Mouse (Mus musculus): ENCODE results near the gene Bmp5. TPM values are rescaled to one million over a fixed set of nuclear protein-coding genes. Genes with fewer than 3 reads are reported as not detected.
A peak's percentile ranks its signal among the peaks of the same experiment; 100 is the strongest.

Gene Bmp5
- total RNA-seq (2012; rRNA removed) (not detected in 2 replicates), total RNA-seq (2014; rRNA removed) (not detected in 2 replicates), polyA plus RNA-seq (2012; ENCODE audit: insufficient read length, low read depth) (not detected in 2 replicates)

DNA sequence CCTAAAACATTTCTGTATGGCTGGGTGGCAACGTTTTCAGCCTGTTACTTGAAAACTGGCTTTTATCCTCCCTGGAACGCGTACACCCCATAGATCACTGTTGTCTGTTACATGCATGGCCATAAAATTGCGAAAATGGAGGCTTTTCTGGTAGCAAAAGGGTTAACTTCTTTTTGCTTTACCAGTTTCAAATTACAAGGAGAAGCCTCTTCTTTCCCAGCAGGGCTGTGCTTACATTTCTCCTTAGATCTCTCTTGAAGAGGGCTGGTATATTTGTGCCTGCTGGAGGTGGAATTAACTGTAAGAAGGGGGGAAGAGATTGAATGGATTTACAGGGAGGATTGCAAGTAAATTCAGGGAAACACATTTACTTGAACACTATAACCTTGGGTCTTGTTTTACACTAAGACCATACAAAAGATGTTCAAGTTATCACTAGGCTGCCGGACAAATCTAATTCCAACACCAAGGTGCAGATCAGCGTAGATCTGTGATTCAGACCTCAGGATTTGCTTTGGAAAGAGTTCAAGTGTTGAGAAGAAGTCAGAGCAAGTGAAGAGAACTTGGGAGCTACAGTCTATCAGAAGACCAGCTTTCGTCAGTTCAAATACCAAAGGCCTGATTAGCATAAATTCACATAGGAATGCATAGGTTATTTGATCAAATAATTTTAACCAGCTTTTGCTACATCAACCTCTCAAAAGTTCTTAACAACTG, at the start of gene Bmp5:
TSS of gene Bmp5 (plus strand) at position 236 of the 717 bp plus-strand sequence.
- no peak for TF ChIP-seq MEF2A (IDR thresholded peaks at IDR 0.05; ENCODE audit: borderline replicate concordance, low read depth, low read length)
- no peak for TF ChIP-seq SIN3A (IDR thresholded peaks at IDR 0.05; ENCODE audit: low read length)
- TF ChIP-seq PAX5 (IDR thresholded peaks at IDR 0.05; ENCODE audit: low read length), result no peak
- no peak for TF ChIP-seq CTCF (conservative IDR thresholded peaks at IDR 0.05 in 1 of 2, IDR thresholded peaks at IDR 0.05 in 1 of 2; ENCODE audit: low read depth in 2 of 2, low read length in 2 of 2)
- TF ChIP-seq MAFK (IDR thresholded peaks at IDR 0.05; ENCODE audit: insufficient replicate concordance, low read length), result no peak
- no peak for TF ChIP-seq E2F4 (IDR thresholded peaks at IDR 0.05; ENCODE audit: insufficient replicate concordance, low read depth, low read length)
- TF ChIP-seq IRF4 (IDR thresholded peaks at IDR 0.05; ENCODE audit: low read depth, low read length), result no peak
- no peak for TF ChIP-seq ELF1 (IDR thresholded peaks at IDR 0.05; ENCODE audit: low read depth, low read length)
- TF ChIP-seq SMC3 (IDR thresholded peaks at IDR 0.05; ENCODE audit: low read depth, low read length), result no peak
- TF ChIP-seq GABPA (IDR thresholded peaks at IDR 0.05; ENCODE audit: insufficient replicate concordance, low read depth, low read length), result no peak
- H3K79me2 ChIP-seq (replicated peaks; ENCODE audit: control insufficient read depth, extremely low read depth, insufficient read depth, poor library complexity, severe bottlenecking), result no peaks in the 10 kb centered on the region
- H3K9ac ChIP-seq (ENCODE audit: insufficient read depth, low read depth), result no peak within 1 kb of the TSS
- H3K27me3 ChIP-seq (replicated peaks), result no peaks in the 10 kb centered on the region
- H3K4me1 ChIP-seq (ENCODE audit: control insufficient read depth in 1 of 2, insufficient read depth in 2 of 2), result no peaks in the 10 kb centered on the region
- DNase-seq (ENCODE audit: extremely low read depth), result no peak
- no peaks in the 10 kb centered on the region for H3K36me3 ChIP-seq (replicated peaks in 1 of 2; ENCODE audit: control insufficient read depth in 1 of 2, insufficient read depth in 1 of 2, low read length in 1 of 2)
- no peaks in the 10 kb centered on the region for H3K9me3 ChIP-seq (replicated peaks; ENCODE audit: low read length)
- in situ Hi-C loops (cut with MboI; ENCODE audit: low pct_ligation_motif_present, low pct_unique_long_range_greater_than_20kb, low sequenced_read_pairs), result no loop called here
- no peak within 1 kb of the TSS for H3K27ac ChIP-seq (ENCODE audit: insufficient read depth, low read depth)
- dilution Hi-C loops (cut with MboI; ENCODE audit: extremely low pct_ligation_motif_present, extremely low pct_unique_long_range_greater_than_20kb, low sequenced_read_pairs), result no loop called here
- no peak within 1 kb of the TSS for H3K4me3 ChIP-seq (replicated peaks in 1 of 3; ENCODE audit: low read depth in 2 of 3, low read length in 2 of 3, poor library complexity in 1 of 3)
- H3K4me2 ChIP-seq (ENCODE audit: insufficient read depth, low read depth, poor library complexity, severe bottlenecking), result no peak within 1 kb of the TSS

DNA sequence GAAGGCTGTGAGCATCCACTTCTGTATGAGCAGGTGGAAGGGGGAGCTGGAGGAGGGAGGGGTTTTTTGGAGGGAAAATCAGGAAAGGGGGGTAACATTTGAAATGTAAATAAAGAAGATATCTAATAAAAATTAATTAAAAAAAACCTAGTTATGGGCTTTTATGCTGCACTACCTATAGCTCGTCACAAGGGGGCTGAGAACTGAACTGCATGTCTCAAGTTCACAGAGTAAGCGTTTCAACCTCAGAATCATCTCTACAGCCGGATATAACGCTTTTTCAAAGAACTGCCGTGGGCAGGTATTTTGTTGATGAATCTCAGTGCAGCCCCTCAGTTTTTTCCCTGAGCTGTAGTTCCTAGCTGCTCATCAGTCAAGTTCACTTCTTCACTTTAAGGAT, 15.1 kb upstream of the Bmp5 start:
- in situ Hi-C loops (cut with MboI; ENCODE audit: low pct_ligation_motif_present, low pct_unique_long_range_greater_than_20kb, low sequenced_read_pairs), result loop anchor here (25.0 kb wide), 2 partner anchors 377 to 477 kb away; no protein-coding TSS in a partner anchor

More for the DNA sequence above, 15.1 kb upstream of the Bmp5 start:
- Histone ChIP-seq H3K4me1 (ENCODE audit: control insufficient read depth in 1 of 2, insufficient read depth in 2 of 2) (peaks cover 0 to 2% of the 10 kb centered on the region in 2 experiments; a peak in 1 of 4 replicates), H3K4me3 (replicated peaks in 1 of 3; ENCODE audit: low read depth in 2 of 3, low read length in 2 of 3, poor library complexity in 1 of 3) (no peak overlapping the region), H3K9me3 (replicated peaks; ENCODE audit: low read length) (no peaks in the 10 kb centered on the region), H3K9ac (ENCODE audit: insufficient read depth, low read depth) (no peak overlapping the region), H3K27ac (ENCODE audit: insufficient read depth, low read depth) (no peak overlapping the region), H3K79me2 (replicated peaks; ENCODE audit: control insufficient read depth, extremely low read depth, insufficient read depth, poor library complexity, severe bottlenecking) (no peaks in the 10 kb centered on the region), H3K27me3 (replicated peaks) (no peaks in the 10 kb centered on the region), H3K4me2 (ENCODE audit: insufficient read depth, low read depth, poor library complexity, severe bottlenecking) (0 out of 2 replicates have a peak overlapping the region, but pooled peaks have one; percentile 9), H3K36me3 (replicated peaks in 1 of 2; ENCODE audit: control insufficient read depth in 1 of 2, insufficient read depth in 1 of 2, low read length in 1 of 2) (no peaks in the 10 kb centered on the region)
- TF ChIP-seq POLR2AphosphoS2 (IDR thresholded peaks at IDR 0.05; ENCODE audit: low read depth, low read length) (no peak), RAD21 (IDR thresholded peaks at IDR 0.05; ENCODE audit: low read depth, low read length) (peak; percentile 45), SMC3 (IDR thresholded peaks at IDR 0.05; ENCODE audit: low read depth, low read length) (peak; percentile 67), USF2 (conservative IDR thresholded peaks at IDR 0.05; ENCODE audit: low read depth, low read length) (no peak), ZNF384 (IDR thresholded peaks at IDR 0.05; ENCODE audit: low read depth, low read length) (no peak), MAFK (IDR thresholded peaks at IDR 0.05; ENCODE audit: insufficient replicate concordance, low read length) (no peak), CTCF (conservative IDR thresholded peaks at IDR 0.05 in 1 of 2, IDR thresholded peaks at IDR 0.05 in 1 of 2; ENCODE audit: low read depth in 2 of 2, low read length in 2 of 2) (peak; percentile 32 to 68; a peak in 3 of 4 replicates), ZC3H11A (IDR thresholded peaks at IDR 0.05; ENCODE audit: low read depth, low read length) (no peak)
- dilution Hi-C loops (cut with MboI; ENCODE audit: extremely low pct_ligation_motif_present, extremely low pct_unique_long_range_greater_than_20kb, low sequenced_read_pairs), result no loop called here
- peak; percentile 33 for DNase-seq (ENCODE audit: extremely low read depth)

Measured in CH12.LX (cell line).